Comparison of ENCODE assay signal across 18 mouse cellular contexts in the genomic region with DNA sequence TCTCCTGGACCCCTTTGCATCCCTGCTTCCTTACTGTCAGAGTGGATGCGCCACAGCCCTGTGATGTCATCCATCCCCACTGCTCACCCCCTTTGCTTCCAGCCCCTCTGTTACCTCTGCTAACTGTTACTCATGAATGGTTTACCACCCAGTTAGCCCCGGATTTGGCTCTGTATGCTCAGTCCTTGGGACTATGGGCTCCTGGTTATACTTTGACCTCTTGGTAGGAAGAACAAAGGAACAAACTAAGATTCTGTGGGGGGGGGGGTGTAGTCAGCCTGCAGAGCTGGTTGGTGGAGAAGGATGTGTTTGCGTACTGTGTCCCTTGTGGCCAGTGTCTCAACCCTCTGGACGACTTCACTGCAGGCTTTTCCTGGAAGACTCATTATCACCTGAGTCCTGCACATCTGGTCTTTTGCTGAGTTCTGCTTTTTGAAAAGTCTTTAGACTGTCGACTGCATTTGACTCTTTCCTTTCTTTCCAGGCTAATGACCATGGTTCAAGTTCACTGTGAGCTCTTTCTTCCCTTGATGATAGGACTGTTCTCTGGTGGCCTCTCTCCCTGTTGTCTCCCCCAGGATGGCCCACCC.
DNase-seq lines count a peak whose midpoint lies in the region; ATAC-seq and TF ChIP-seq lines count a peak whose summit lies in the region.
"Had no signal": no experiment of that assay in that cellular context is flagged by ENCODE, and none has a peak within 500 bp of the region (broad histone marks: within the 10 kb centered on the region; RNA-seq: fewer than 3 reads in every experiment).

No protein-coding gene starts in this region.

- no peak overlapping the region for H3K9ac ChIP-seq in limb, embryonic 11.5 days (ENCODE audit: low read length)
- H3K9ac ChIP-seq: forebrain, postnatal 0 days; hindbrain, embryonic 13.5 days; lung, embryonic 14.5 days; midbrain, embryonic 12.5 days had no signal

- peaks cover 12% of the 10 kb centered on the region for H3K36me3 ChIP-seq in spleen, adult 2 months (ENCODE audit: control insufficient read depth, insufficient read depth, low read length)
- no peaks in the 10 kb centered on the region for H3K36me3 ChIP-seq in limb, embryonic 11.5 days (ENCODE audit: control insufficient read depth, insufficient read depth, low read length)
- no peaks in the 10 kb centered on the region for H3K36me3 ChIP-seq in forebrain, embryonic 10.5 days (replicated peaks)
- H3K36me3 ChIP-seq: hindbrain, embryonic 13.5 days; midbrain, embryonic 12.5 days had no signal

- H3K4me2 ChIP-seq in limb, embryonic 11.5 days (ENCODE audit: low read depth, severe bottlenecking) = no peak overlapping the region
- H3K4me2 ChIP-seq: hindbrain, embryonic 13.5 days; liver, embryonic 11.5 days; lung, embryonic 14.5 days; midbrain, embryonic 12.5 days had no signal

- no peak for TF ChIP-seq POLR2A in spleen, adult 2 months (IDR thresholded peaks at IDR 0.05; ENCODE audit: low read depth, low read length)

- 39% methylated on average over 5 of the region's 5 CpGs for WGBS in spleen, adult 2 months
- WGBS in limb, embryonic 11.5 days = 62% methylated on average over 5 of the region's 5 CpGs
- WGBS in forebrain, embryonic 10.5 days = 85% methylated on average over 5 of the region's 5 CpGs

- H3K4me3 ChIP-seq in spleen, adult 2 months (ENCODE audit: extremely low read depth, insufficient read depth, insufficient read length) = no peak overlapping the region
- H3K4me3 ChIP-seq in limb, embryonic 11.5 days (ENCODE audit: low read depth, low read length) = no peak overlapping the region
- no peak overlapping the region for H3K4me3 ChIP-seq in forebrain, embryonic 10.5 days
- H3K4me3 ChIP-seq: hindbrain, embryonic 13.5 days; midbrain, embryonic 12.5 days had no signal

- H3K9me3 ChIP-seq in limb, embryonic 11.5 days (ENCODE audit: control insufficient read depth, low read length) = no peaks in the 10 kb centered on the region
- H3K9me3 ChIP-seq in forebrain, embryonic 10.5 days = no peaks in the 10 kb centered on the region
- H3K9me3 ChIP-seq: hindbrain, embryonic 13.5 days; midbrain, embryonic 12.5 days had no signal

- ATAC-seq in hematopoietic stem cell, adult 5-6 weeks (replicated peaks in 1 of 2; ENCODE audit: insufficient read depth in 1 of 2, low FRiP score in 2 of 2, low TSS enrichment in 1 of 2, low read depth in 1 of 2, poor library complexity in 2 of 2, severe bottlenecking in 2 of 2) = peak; percentile 42; a peak in 2 of 4 replicates
- ATAC-seq in limb, embryonic 11.5 days (ENCODE audit: insufficient number of reproducible peaks, low FRiP score, low TSS enrichment, low read depth) = no peak
- ATAC-seq: forebrain, postnatal 0 days had no signal

- H3K27me3 ChIP-seq in spleen, adult 2 months (ENCODE audit: control insufficient read depth, insufficient read depth, low read length) = no peaks in the 10 kb centered on the region
- no peaks in the 10 kb centered on the region for H3K27me3 ChIP-seq in limb, embryonic 11.5 days (ENCODE audit: control insufficient read depth, insufficient read depth, low read length)
- no peaks in the 10 kb centered on the region for H3K27me3 ChIP-seq in forebrain, embryonic 10.5 days (ENCODE audit: poor library complexity, severe bottlenecking)
- H3K27me3 ChIP-seq: hindbrain, embryonic 13.5 days; midbrain, embryonic 12.5 days had no signal

- no peak for DNase-seq in spleen, adult 2 months (ENCODE audit: low read depth in 1 of 2, low spot score in 2 of 2)
- DNase-seq in spleen, postnatal 14 days (ENCODE audit: low spot score in 2 of 2) = no peak
- no peak for DNase-seq in limb, embryonic 11.5 days (ENCODE audit: low spot score)
- DNase-seq in yolk sac, embryonic 10.5 days (ENCODE audit: low spot score) = peak; percentile 88
- DNase-seq in cerebellum, postnatal 14 days = no peak
- no peak for DNase-seq in forebrain, embryonic 10.5 days (ENCODE audit: extremely low spot score, low spot score)
- no peak for DNase-seq in heart, adult 18-20 months
- DNase-seq: cerebellum, adult 11 months; cerebellum, postnatal 36 days; forebrain, postnatal 0 days; lung, embryonic 14.5 days; lung, postnatal 4 days; right cerebral cortex, postnatal 25 days; thymus, adult 2 months had no signal

- peak overlapping the region; percentile 75 for H3K27ac ChIP-seq in spleen, adult 2 months (ENCODE audit: insufficient read depth, low read length)
- peak overlapping the region; percentile 26; the same call in 1 of the 2 replicates for H3K27ac ChIP-seq in limb, embryonic 11.5 days (replicated peaks; ENCODE audit: low read depth, low read length)
- H3K27ac ChIP-seq in forebrain, embryonic 10.5 days = no peak overlapping the region
- H3K27ac ChIP-seq: hindbrain, embryonic 13.5 days; midbrain, embryonic 12.5 days had no signal

- H3K4me1 ChIP-seq in spleen, adult 2 months (ENCODE audit: control insufficient read depth, insufficient read depth, insufficient read length) = peaks cover 40% of the 10 kb centered on the region
- H3K4me1 ChIP-seq in limb, embryonic 11.5 days (ENCODE audit: control insufficient read depth, insufficient read depth, low read length) = peaks cover 20% of the 10 kb centered on the region
- peaks cover 31% of the 10 kb centered on the region for H3K4me1 ChIP-seq in forebrain, embryonic 10.5 days
- H3K4me1 ChIP-seq: midbrain, embryonic 12.5 days had no signal

- TF ChIP-seq CTCF in spleen, adult 2 months (IDR thresholded peaks at IDR 0.05; ENCODE audit: extremely low read depth, insufficient read depth, insufficient read length, insufficient replicate concordance) = no peak
